Mouse (Mus musculus) erythroblast, embryonic 14.5 days (primary cell): ENCODE results near the gene Sct. TPM values are rescaled to one million over a fixed set of nuclear protein-coding genes. Genes with fewer than 3 reads are reported as not detected.

Experiments
- H3K27me3 ChIP-seq: 2 replicates; pipeline ENCODE4 v1.6.1; 2012; ENCODE audit warnings: inconsistent platforms; ENCODE audit not compliant: control insufficient read depth
- H3K36me3 ChIP-seq: 2 replicates; pipeline ENCODE4 v1.6.1; 2012; ENCODE audit warnings: mild to moderate bottlenecking, inconsistent platforms; ENCODE audit not compliant: control insufficient read depth
- H3K4me1 ChIP-seq: 2 replicates; pipeline ENCODE4 v1.6.1; 2012; ENCODE audit warnings: inconsistent platforms; ENCODE audit not compliant: control insufficient read depth
- H3K4me3 ChIP-seq: replicated peaks from 2 replicates; pipeline ENCODE3; 2012; ENCODE audit warnings: moderate library complexity, mild to moderate bottlenecking, inconsistent platforms
- H3K9me3 ChIP-seq: 2 replicates; pipeline ENCODE4 v1.6.1; 2012; ENCODE audit warnings: low read length, inconsistent platforms, mixed read lengths; ENCODE audit not compliant: control insufficient read depth
- GATA1 ChIP-seq: IDR thresholded peaks from 2 replicates; pipeline ENCODE4 v1.6.1; 2012; ENCODE audit warnings: low read length, inconsistent platforms, mixed read lengths
- TAL1 ChIP-seq: IDR thresholded peaks from 3 replicates; pipeline ENCODE4 v1.6.1; 2012; ENCODE audit warnings: low read length, inconsistent platforms, mixed read lengths
- polyA plus RNA-seq: library from polyadenylated mRNA; stranded (reverse); fragments of >175 nt; gene quantifications from 2 replicates; pipeline ENCODE4 v1.2.3, GENCODE M21; 2012

The Sct gene
- not detected in 2 replicates for polyA plus RNA-seq

GRCm38 (mm10) chr7:141278766-141279590 lies at the start of gene Sct:
Gene Sct, minus strand, starts transcription at chr7:141279133.
- peak within 1 kb of the TSS; percentile 29 for H3K4me3 ChIP-seq

GRCm38 (mm10) chr7:141328373-141328990 lies 49.5 kb upstream of the Sct start:
- Histone ChIP-seq H3K4me1 (peaks cover 49% of the 10 kb centered on the region), H3K9me3 (no peaks in the 10 kb centered on the region), H3K27me3 (0 out of 2 replicates have a peak, but pooled peaks cover 2% of the 10 kb centered on the region), H3K36me3 (peaks cover 43% of the 10 kb centered on the region), H3K4me3 (peak overlapping the region; percentile 85)
- TF ChIP-seq TAL1: no peak
- no peak for TF ChIP-seq GATA1

More at GRCm38 (mm10) chr7:141278766-141279590, at the start of gene Sct:
- TF ChIP-seq TAL1 (no peak), GATA1 (no peak)
- H3K9me3 ChIP-seq: no peaks in the 10 kb centered on the region
- H3K4me1 ChIP-seq: peaks cover 7% of the 10 kb centered on the region
- H3K27me3 ChIP-seq: peaks cover 47% of the 10 kb centered on the region
- no peaks in the 10 kb centered on the region for H3K36me3 ChIP-seq

GRCm38 (mm10) chr7:141327469-141328372 lies 48.8 kb upstream of the Sct start, which contains the start of the genes Deaf1 and Tmem80:
Gene Deaf1, minus strand, starts transcription at chr7:141327690.
Gene Tmem80, plus strand, starts transcription at chr7:141327739.
- no peaks in the 10 kb centered on the region for H3K9me3 ChIP-seq
- peak within 1 kb of the TSS; percentile 85 for H3K4me3 ChIP-seq
- H3K36me3 ChIP-seq: peaks cover 43% of the 10 kb centered on the region
- TF ChIP-seq TAL1 (no peak), GATA1 (peak; percentile 20; the same call in 1 of the 2 replicates)
- 0 out of 2 replicates have a peak, but pooled peaks cover 2% of the 10 kb centered on the region for H3K27me3 ChIP-seq
- H3K4me1 ChIP-seq: peaks cover 51% of the 10 kb centered on the region

- Histone ChIP-seq H3K4me1 (peaks cover 53% of the 10 kb centered on the region), H3K4me3 (peak overlapping the region; percentile 85), H3K9me3 (no peaks in the 10 kb centered on the region), H3K36me3 (peaks cover 44% of the 10 kb centered on the region), H3K27me3 (0 out of 2 replicates have a peak, but pooled peaks cover 2% of the 10 kb centered on the region)
- TF ChIP-seq GATA1: no peak
- no peak for TF ChIP-seq TAL1
Observed at GRCm38 (mm10) chr7:141326546-141327446, 47.9 kb upstream of the Sct start.

- H3K27me3 ChIP-seq: 0 out of 2 replicates have a peak, but pooled peaks cover 2% of the 10 kb centered on the region
- no peaks in the 10 kb centered on the region for H3K9me3 ChIP-seq
- H3K4me1 ChIP-seq: peaks cover 52% of the 10 kb centered on the region
- TF ChIP-seq TAL1: no peak
- TF ChIP-seq GATA1: no peak
- H3K36me3 ChIP-seq: peaks cover 63% of the 10 kb centered on the region
- H3K4me3 ChIP-seq: no peak overlapping the region
Observed at GRCm38 (mm10) chr7:141324686-141325085, 45.8 kb upstream of the Sct start.

GRCm38 (mm10) chr7:141319446-141319845 lies 40.5 kb upstream of the Sct start:
- H3K4me1 ChIP-seq: peaks cover 13% of the 10 kb centered on the region
- H3K9me3 ChIP-seq: no peaks in the 10 kb centered on the region
- H3K4me3 ChIP-seq: no peak overlapping the region
- H3K27me3 ChIP-seq: no peaks in the 10 kb centered on the region
- H3K36me3 ChIP-seq: peaks cover 99% of the 10 kb centered on the region
- TF ChIP-seq TAL1 (no peak), GATA1 (no peak)

GRCm38 (mm10) chr7:141317619-141318132 lies 38.7 kb upstream of the Sct start:
- no peaks in the 10 kb centered on the region for H3K27me3 ChIP-seq
- peaks cover 98% of the 10 kb centered on the region for H3K36me3 ChIP-seq
- peaks cover 4% of the 10 kb centered on the region; the same call in 1 of the 2 replicates for H3K4me1 ChIP-seq
- H3K9me3 ChIP-seq: no peaks in the 10 kb centered on the region
- H3K4me3 ChIP-seq: no peak overlapping the region
- no peak for TF ChIP-seq GATA1
- TF ChIP-seq TAL1: no peak
